Mouse (Mus musculus) frontal cortex, postnatal 10 days (tissue): ENCODE results near the gene Ergic3.

Source experiments
- DNase-seq, 2 experiments: peaks; one replicate each; pipeline ENCODE4 v3.0.0; 2022; ENCODE audit warnings: low spot score in 2 of 2, mixed read lengths in 1 of 2

The Ergic3 gene

GRCm38 (mm10) chr2:156065099-156066041, 57.5 kb downstream of the Ergic3 start, which contains the start of gene Spag4:
Spag4 (plus strand) TSS chr2:156065175.
- peak; percentile 48 to 68 for DNase-seq

DNA sequence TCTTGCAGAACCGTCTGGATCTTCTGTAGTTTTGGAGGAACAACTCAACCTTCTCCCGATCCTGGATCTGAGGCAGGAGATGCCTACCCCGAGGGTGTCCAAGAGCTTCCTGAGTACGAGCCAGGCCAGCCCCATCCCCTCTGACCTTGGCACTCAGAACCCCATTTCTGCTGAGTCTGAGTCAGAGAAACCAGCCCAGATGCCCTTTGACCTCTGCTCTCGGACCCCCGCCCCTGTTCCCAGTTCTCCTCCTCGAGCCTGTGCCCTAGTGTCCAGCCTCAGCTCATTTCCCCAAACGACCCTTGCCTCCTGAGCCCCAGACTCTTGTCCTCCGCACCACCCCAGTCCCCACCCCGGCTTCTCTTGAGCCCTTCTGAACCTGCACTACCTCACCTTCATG, 58.3 kb downstream of the Ergic3 start:
- DNase-seq = no peak
